Mouse (Mus musculus) myocyte (in vitro differentiated cells): ENCODE data around the gene Rbm20. TPM values are rescaled to one million over a fixed set of nuclear protein-coding genes. Genes with fewer than 3 reads are reported as not detected.

Experiments used
- H3K27me3 ChIP-seq: one replicate; pipeline ENCODE4 v1.6.1; 2011; ENCODE audit not compliant: control insufficient read depth, insufficient read depth, insufficient read length
- H3K36me3 ChIP-seq: one replicate; pipeline ENCODE4 v1.6.1; 2011; ENCODE audit not compliant: control insufficient read depth, insufficient read depth
- H3K4me2 ChIP-seq: one replicate; pipeline ENCODE4 v1.6.1; 2011; ENCODE audit warnings: low read depth, control low read depth
- H3K4me3 ChIP-seq: one replicate; pipeline ENCODE4 v1.5.1; 2011; ENCODE audit warnings: mild to moderate bottlenecking, control low read depth, moderate library complexity
- H3K79me2 ChIP-seq: one replicate; pipeline ENCODE4 v1.6.1; 2011; ENCODE audit not compliant: control insufficient read depth, insufficient read depth
- H3ac ChIP-seq: one replicate; pipeline ENCODE4 v1.6.1; 2011; ENCODE audit not compliant: control insufficient read depth, insufficient read length
- CEBPB ChIP-seq: IDR thresholded peaks from 2 replicates; pipeline ENCODE4 v1.6.1; 2011; ENCODE audit warnings: mild to moderate bottlenecking, moderate library complexity; ENCODE audit not compliant: poor library complexity, insufficient read depth, severe bottlenecking
- E2F4 ChIP-seq: IDR thresholded peaks from one replicate; pipeline ENCODE4 v1.6.1; 2011; ENCODE audit warnings: mild to moderate bottlenecking, control low read depth, moderate library complexity; ENCODE audit not compliant: insufficient read depth
- MAX ChIP-seq: IDR thresholded peaks from one replicate; pipeline ENCODE4 v1.6.1; 2011; ENCODE audit warnings: low read depth, mild to moderate bottlenecking, control low read depth
- MYOD1 ChIP-seq, 3 experiments: IDR thresholded peaks; one replicate each; pipeline ENCODE4 v1.6.1; 2011; ENCODE audit warnings: control low read depth in 2 of 3, low read depth in 2 of 3, mild to moderate bottlenecking in 2 of 3, moderate library complexity in 1 of 3; ENCODE audit not compliant: insufficient read length in 2 of 3, control insufficient read depth in 1 of 3
- MYOG ChIP-seq, 3 experiments: IDR thresholded peaks; one replicate each; pipeline ENCODE4 v1.6.1; 2011; ENCODE audit warnings: control low read depth in 2 of 3, low read depth in 2 of 3, mild to moderate bottlenecking in 2 of 3; ENCODE audit not compliant: insufficient read length in 2 of 3, control insufficient read depth in 1 of 3, insufficient read depth in 1 of 3
- POLR2A ChIP-seq: IDR thresholded peaks from one replicate; pipeline ENCODE4 v1.6.1; 2011; ENCODE audit warnings: low read depth, mild to moderate bottlenecking, control low read depth, moderate library complexity; ENCODE audit not compliant: insufficient read length
- POLR2AphosphoS2 ChIP-seq: IDR thresholded peaks from one replicate; pipeline ENCODE4 v1.6.1; 2011; ENCODE audit warnings: low read depth, control low read depth; ENCODE audit not compliant: insufficient read length
- REST ChIP-seq: IDR thresholded peaks from one replicate; pipeline ENCODE4 v1.6.1; 2011; ENCODE audit warnings: mild to moderate bottlenecking, control low read depth, moderate library complexity; ENCODE audit not compliant: insufficient read depth, insufficient read length
- SRF ChIP-seq: IDR thresholded peaks from one replicate; pipeline ENCODE4 v1.6.1; 2011; ENCODE audit warnings: low read depth; ENCODE audit not compliant: control insufficient read depth, insufficient read length
- TCF12 ChIP-seq: IDR thresholded peaks from one replicate; pipeline ENCODE4 v1.6.1; 2011; ENCODE audit warnings: mild to moderate bottlenecking, control low read depth; ENCODE audit not compliant: poor library complexity, insufficient read depth, severe bottlenecking
- TCF3 ChIP-seq: IDR thresholded peaks from one replicate; pipeline ENCODE4 v1.6.1; 2011; ENCODE audit warnings: low read depth, control low read depth; ENCODE audit not compliant: insufficient read length
- USF1 ChIP-seq: IDR thresholded peaks from one replicate; pipeline ENCODE4 v1.6.1; 2011; ENCODE audit warnings: low read depth, mild to moderate bottlenecking, control low read depth, moderate library complexity
- polyA plus RNA-seq: library from polyadenylated mRNA; unstranded; fragments of >200 nt; fragmentation: generic; extraction: Trizol; gene quantifications from one replicate; pipeline ENCODE4 v1.2.1, GENCODE M21; 2012; ENCODE audit warnings: missing spikeins

Gene Rbm20
- polyA plus RNA-seq, 1 experiment, result 35.4 TPM

GRCm38 (mm10) chr19:53711261-53711890 lies 34.3 kb downstream of the Rbm20 start:
- peaks cover 60% of the 10 kb centered on the region for H3K79me2 ChIP-seq
- H3K4me2 ChIP-seq, result peak overlapping the region; percentile 61
- TF ChIP-seq REST, result no peak
- TF ChIP-seq E2F4, result no peak
- 0 out of 2 replicates have a peak, but pooled peaks have one; percentile 9 for TF ChIP-seq CEBPB
- peak in 1 of 3 experiments; percentile 1 for TF ChIP-seq MYOG (IDR thresholded peaks at IDR 0.05; ENCODE audit: control insufficient read depth in 1 of 3, insufficient read depth in 1 of 3, insufficient read length in 2 of 3, low read depth in 2 of 3)
- no peak for TF ChIP-seq USF1
- peak; percentile 10 for TF ChIP-seq POLR2A
- no peak for TF ChIP-seq POLR2AphosphoS2
- peak; percentile 81 for TF ChIP-seq TCF12
- peak in 2 of 3 experiments; percentile 24 to 59 for TF ChIP-seq MYOD1 (IDR thresholded peaks at IDR 0.05; ENCODE audit: control insufficient read depth in 1 of 3, insufficient read length in 2 of 3, low read depth in 2 of 3)
- TF ChIP-seq TCF3, result no peak
- no peak for TF ChIP-seq SRF
- no peak for TF ChIP-seq MAX
- no peak overlapping the region for H3K4me3 ChIP-seq
- no peak overlapping the region for H3ac ChIP-seq
- H3K27me3 ChIP-seq, result no peaks in the 10 kb centered on the region
- no peaks in the 10 kb centered on the region for H3K36me3 ChIP-seq

DNA sequence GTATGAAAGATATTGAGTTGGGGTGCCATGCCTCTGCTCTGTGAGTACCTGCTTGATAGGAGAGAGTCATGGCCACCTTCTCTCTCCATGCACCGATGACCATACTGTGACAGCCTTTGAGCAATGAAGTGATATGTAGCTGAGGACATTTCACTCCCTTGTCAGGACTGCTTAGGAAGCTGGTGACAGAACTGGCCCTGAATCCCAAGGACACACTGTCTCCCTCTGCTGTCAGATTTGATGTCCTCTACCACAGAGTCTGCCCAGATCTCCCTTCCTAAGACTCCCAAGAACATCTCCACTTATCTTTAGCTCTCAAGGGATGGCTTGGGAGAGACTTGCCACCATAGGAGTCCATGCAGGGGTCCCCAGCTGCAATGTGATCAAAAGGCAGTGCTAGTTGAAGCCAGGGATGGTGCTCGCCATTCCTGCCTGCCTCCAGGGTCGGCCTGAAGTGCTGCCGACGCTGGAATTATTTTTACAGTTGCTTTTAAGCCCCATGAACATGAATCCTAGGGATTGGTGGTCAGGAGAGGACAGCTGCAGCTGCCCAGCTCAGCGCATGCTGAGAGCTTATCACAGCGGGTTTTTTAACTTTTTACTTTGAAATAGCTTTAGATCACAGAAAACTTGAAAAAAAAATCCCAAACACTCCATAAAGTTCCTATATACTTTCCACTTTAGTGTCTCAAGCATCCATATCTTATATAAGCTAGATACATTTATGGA lies 35.4 kb downstream of the Rbm20 start:
- Histone ChIP-seq H3K79me2 (peaks cover 56% of the 10 kb centered on the region), H3K36me3 (no peaks in the 10 kb centered on the region), H3K4me3 (no peak overlapping the region), H3K27me3 (no peaks in the 10 kb centered on the region), H3ac (no peak overlapping the region), H3K4me2 (peak overlapping the region; percentile 61)
- TF ChIP-seq MAX (no peak), TCF3 (peak; percentile 64), MYOG (IDR thresholded peaks at IDR 0.05; ENCODE audit: control insufficient read depth in 1 of 3, insufficient read depth in 1 of 3, insufficient read length in 2 of 3, low read depth in 2 of 3) (peak; percentile 14 to 91 (median 86)), POLR2A (no peak), MYOD1 (IDR thresholded peaks at IDR 0.05; ENCODE audit: control insufficient read depth in 1 of 3, insufficient read length in 2 of 3, low read depth in 2 of 3) (peak; percentile 81 to 90 (median 88)), TCF12 (peak; percentile 92), E2F4 (peak; percentile 16), CEBPB (no peak), REST (no peak), SRF (no peak), POLR2AphosphoS2 (no peak), USF1 (no peak)

DNA sequence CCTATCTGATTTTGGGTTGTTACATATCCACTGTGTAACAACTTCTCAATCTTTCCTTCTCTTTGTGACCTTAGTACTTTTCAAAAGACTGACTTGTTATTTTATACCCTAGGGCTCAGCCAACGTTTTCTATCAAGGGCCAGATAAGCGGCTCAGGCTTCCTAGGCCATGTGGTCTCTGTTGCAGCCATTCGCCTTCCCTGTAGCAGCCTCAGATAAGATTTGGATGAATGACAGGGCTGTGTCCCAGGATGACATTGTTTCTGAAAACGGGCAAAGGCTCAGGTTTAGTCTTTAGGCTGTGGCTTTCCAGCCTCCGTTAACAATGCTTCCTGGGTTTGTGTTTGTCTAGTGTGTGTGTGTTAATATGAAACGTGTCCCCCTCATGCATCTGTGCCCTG lies 36.3 kb downstream of the Rbm20 start:
- Histone ChIP-seq H3K4me2 (peak overlapping the region; percentile 61), H3K36me3 (no peaks in the 10 kb centered on the region)
- TF ChIP-seq E2F4 (no peak), TCF3 (no peak), POLR2AphosphoS2 (no peak)

DNA sequence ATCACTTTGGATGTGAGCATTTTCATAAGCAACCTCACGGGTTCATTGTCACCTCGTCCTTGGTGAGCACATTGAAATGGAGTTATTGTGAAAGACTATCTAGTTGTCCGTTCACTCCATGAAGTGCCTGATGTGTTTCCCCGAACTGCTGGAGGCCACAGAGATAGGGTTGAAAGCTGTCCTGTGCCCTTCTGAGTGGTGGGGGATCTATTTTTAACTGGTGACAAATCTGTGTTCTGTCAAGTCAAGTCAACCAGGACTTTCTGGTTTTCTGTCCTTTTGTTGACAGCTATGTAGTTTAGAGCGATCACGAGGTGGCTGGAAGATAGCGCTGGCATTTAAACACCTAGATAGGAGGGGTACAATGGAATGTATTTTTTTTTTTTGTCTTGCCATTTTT lies 39.4 kb downstream of the Rbm20 start:
- no peaks in the 10 kb centered on the region for H3K36me3 ChIP-seq
- H3K4me2 ChIP-seq, result no peak overlapping the region
- H3K4me3 ChIP-seq, result no peak overlapping the region
- H3ac ChIP-seq, result no peak overlapping the region
- no peak for TF ChIP-seq E2F4
- H3K79me2 ChIP-seq, result peaks cover 67% of the 10 kb centered on the region
- H3K27me3 ChIP-seq, result no peaks in the 10 kb centered on the region

More for the DNA sequence above, 36.3 kb downstream of the Rbm20 start:
- no peaks in the 10 kb centered on the region for H3K27me3 ChIP-seq
- no peak overlapping the region for H3ac ChIP-seq
- H3K4me3 ChIP-seq, result no peak overlapping the region
- H3K79me2 ChIP-seq, result peaks cover 58% of the 10 kb centered on the region

DNA sequence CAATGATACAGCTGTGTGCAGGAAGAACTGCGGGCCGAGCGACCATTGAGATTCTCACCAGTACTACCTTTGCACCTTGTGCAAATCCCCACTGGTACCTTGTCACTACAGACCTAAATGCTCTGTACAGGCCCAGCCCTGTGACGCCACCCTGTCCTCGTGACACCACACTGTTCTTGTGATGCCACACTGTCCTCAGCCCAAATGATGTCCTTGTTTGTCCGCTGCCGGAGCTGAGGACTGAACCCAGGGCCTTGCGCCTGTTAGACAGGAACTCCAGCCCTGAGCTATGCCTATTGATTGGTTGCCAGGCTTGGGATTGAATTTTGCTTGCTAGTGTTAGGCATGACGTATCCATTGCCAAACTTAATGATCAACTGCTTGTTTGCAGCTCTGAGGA lies 40.3 kb downstream of the Rbm20 start:
- Histone ChIP-seq H3ac (no peak overlapping the region), H3K79me2 (peaks cover 71% of the 10 kb centered on the region), H3K4me3 (no peak overlapping the region), H3K27me3 (no peaks in the 10 kb centered on the region), H3K4me2 (no peak overlapping the region), H3K36me3 (no peaks in the 10 kb centered on the region)
- TF ChIP-seq E2F4, result no peak
- no peak for TF ChIP-seq POLR2AphosphoS2
